22 mouse cellular contexts compared by ENCODE assay signal in genomic region chr10:61389020-61389419, GRCm38 (mm10). TPM values are rescaled to one million over a fixed set of nuclear protein-coding genes. Genes with fewer than 3 reads are reported as not detected.
A peak's percentile ranks its signal among the peaks of the same experiment; 100 is the strongest.
DNase-seq lines count a peak whose midpoint lies in the region; ATAC-seq lines count a peak whose summit lies in the region.
"Had no signal": no experiment of that assay in that cellular context is flagged by ENCODE, and none has a peak within 500 bp of the region (broad histone marks: within the 10 kb centered on the region; RNA-seq: fewer than 3 reads in every experiment).

No protein-coding gene starts in this region.

- peaks cover 9% of the 10 kb centered on the region; the same call in 1 of the 2 replicates for H3K27me3 ChIP-seq in hindbrain, embryonic 12.5 days
- H3K27me3 ChIP-seq in midbrain, embryonic 12.5 days, result peaks cover 24% of the 10 kb centered on the region
- no peaks in the 10 kb centered on the region for H3K27me3 ChIP-seq in neural tube, embryonic 14.5 days (ENCODE audit: control insufficient read depth, insufficient read depth, low read length)
- H3K27me3 ChIP-seq: heart, embryonic 13.5 days; limb, embryonic 13.5 days had no signal

- peaks cover 11% of the 10 kb centered on the region for H3K4me1 ChIP-seq in hindbrain, embryonic 12.5 days
- H3K4me1 ChIP-seq in midbrain, embryonic 12.5 days, result peaks cover 3% of the 10 kb centered on the region; the same call in 1 of the 2 replicates
- H3K4me1 ChIP-seq in neural tube, embryonic 14.5 days (ENCODE audit: control insufficient read depth, insufficient read depth, low read length), result peaks cover 5% of the 10 kb centered on the region
- H3K4me1 ChIP-seq: liver, embryonic 15.5 days had no signal

- H3K27ac ChIP-seq in hindbrain, embryonic 12.5 days, result no peak overlapping the region
- peak overlapping the region; percentile 11; the same call in 1 of the 2 replicates for H3K27ac ChIP-seq in midbrain, embryonic 12.5 days (replicated peaks)
- no peak overlapping the region for H3K27ac ChIP-seq in neural tube, embryonic 14.5 days (ENCODE audit: low read depth, low read length)
- H3K27ac ChIP-seq: forebrain, embryonic 12.5 days; kidney, postnatal 0 days; limb, embryonic 13.5 days; liver, embryonic 15.5 days; stomach, postnatal 0 days had no signal

- ATAC-seq in hindbrain, embryonic 12.5 days (ENCODE audit: low FRiP score), result peak; percentile 72
- no peak for ATAC-seq in midbrain, embryonic 12.5 days (ENCODE audit: low FRiP score, low read depth)
- ATAC-seq in neural tube, embryonic 14.5 days (ENCODE audit: low read depth), result peak; percentile 85; the same call in 1 of the 2 replicates
- ATAC-seq: activated CD4-positive, CD25-positive, alpha-beta regulatory T cell, adult 4 months; lung, postnatal 0 days had no signal

- WGBS in hindbrain, embryonic 12.5 days, result 34% methylated on average over 5 of the region's 5 CpGs
- 22% methylated on average over 5 of the region's 5 CpGs for WGBS in midbrain, embryonic 12.5 days
- 17% methylated on average over 5 of the region's 5 CpGs for WGBS in neural tube, embryonic 14.5 days

- intact Hi-C loops in left cerebral cortex, postnatal 4 days (cut with DNase I), result no loop called here
- intact Hi-C loops in left cerebral cortex, postnatal 14 days (cut with DNase I), result no loop called here

- H3K9me3 ChIP-seq in hindbrain, embryonic 12.5 days (replicated peaks), result no peaks in the 10 kb centered on the region
- H3K9me3 ChIP-seq in midbrain, embryonic 12.5 days, result no peaks in the 10 kb centered on the region
- no peaks in the 10 kb centered on the region for H3K9me3 ChIP-seq in neural tube, embryonic 14.5 days (ENCODE audit: control insufficient read depth, low read length)
- H3K9me3 ChIP-seq: forebrain, embryonic 12.5 days; heart, embryonic 13.5 days; limb, embryonic 13.5 days; liver, embryonic 15.5 days had no signal

- peak; percentile 71 for DNase-seq in left cerebral cortex, postnatal 4 days
- DNase-seq in left cerebral cortex, postnatal 14 days (ENCODE audit: low spot score in 2 of 2), result no peak
- DNase-seq in embryo, embryonic 9.5 days (ENCODE audit: extremely low spot score), result no peak
- DNase-seq in spleen, postnatal 14 days (ENCODE audit: low spot score in 2 of 2), result no peak
- DNase-seq: adrenal gland, postnatal 14 days; cerebellum, adult 9-10 months; embryo, embryonic 11 days; heart, postnatal 36 days; kidney, adult 11 months had no signal

- H3K4me2 ChIP-seq in hindbrain, embryonic 12.5 days (replicated peaks), result no peak overlapping the region
- no peak overlapping the region for H3K4me2 ChIP-seq in midbrain, embryonic 12.5 days (replicated peaks)
- no peak overlapping the region for H3K4me2 ChIP-seq in neural tube, embryonic 14.5 days (ENCODE audit: low read depth, low read length)
- H3K4me2 ChIP-seq: forebrain, embryonic 12.5 days; heart, embryonic 13.5 days; limb, embryonic 13.5 days; liver, embryonic 15.5 days had no signal

- no peak overlapping the region for H3K4me3 ChIP-seq in hindbrain, embryonic 12.5 days
- H3K4me3 ChIP-seq in midbrain, embryonic 12.5 days, result no peak overlapping the region
- H3K4me3 ChIP-seq in neural tube, embryonic 14.5 days (ENCODE audit: low read depth, low read length), result no peak overlapping the region
- H3K4me3 ChIP-seq: forebrain, embryonic 12.5 days; heart, embryonic 13.5 days; limb, embryonic 13.5 days; liver, embryonic 15.5 days had no signal

- H3K9ac ChIP-seq in hindbrain, embryonic 12.5 days, result no peak overlapping the region
- H3K9ac ChIP-seq in midbrain, embryonic 12.5 days (replicated peaks), result no peak overlapping the region
- no peak overlapping the region for H3K9ac ChIP-seq in neural tube, embryonic 14.5 days (replicated peaks; ENCODE audit: low read depth, low read length)
- H3K9ac ChIP-seq: forebrain, embryonic 12.5 days; heart, embryonic 13.5 days; limb, embryonic 13.5 days; liver, embryonic 15.5 days had no signal

- no peaks in the 10 kb centered on the region for H3K36me3 ChIP-seq in hindbrain, embryonic 12.5 days
- no peaks in the 10 kb centered on the region for H3K36me3 ChIP-seq in midbrain, embryonic 12.5 days
- H3K36me3 ChIP-seq in neural tube, embryonic 14.5 days (ENCODE audit: control insufficient read depth, insufficient read depth, low read length), result no peaks in the 10 kb centered on the region
- H3K36me3 ChIP-seq: forebrain, embryonic 12.5 days; heart, embryonic 13.5 days; limb, embryonic 13.5 days; liver, embryonic 15.5 days had no signal

RNA-seq across cellular contexts. Expression of gene Pald1, which starts 5.7 kb away (rescaled TPM):
- 10 to 100 TPM; 22.8 to 25.8 TPM for total RNA-seq in left cerebral cortex, postnatal 4 days (2021)
- 10 to 100 TPM; 15.0 to 15.1 TPM for total RNA-seq in left cerebral cortex, postnatal 14 days (2021)
- polyA plus RNA-seq in hindbrain, embryonic 12.5 days (2016; fragmentation: Nextera tagmentation; extraction: Ambion mirVana), result 34.5 and 39.3 TPM in 2 replicates
- 24.7 and 25.3 TPM in 2 replicates for polyA plus RNA-seq in midbrain, embryonic 12.5 days (2016; fragmentation: Nextera tagmentation; extraction: Ambion mirVana)
- polyA plus RNA-seq in neural tube, embryonic 14.5 days (2014; fragmentation: Nextera tagmentation; extraction: Ambion mirVana), result 19.0 and 25.5 TPM in 2 replicates
- total RNA-seq: megakaryocyte progenitor cell, adult 5-6 weeks had no signal
- polyA plus RNA-seq: activated CD4-positive, CD25-positive, alpha-beta regulatory T cell, adult 4 months had no signal

RNA-seq across cellular contexts. Expression of gene Nodal, which starts 28.8 kb away (rescaled TPM):
- total RNA-seq in left cerebral cortex, postnatal 4 days (2021), result under 1 TPM in 1 of 2 experiments, not detected in 1; 0.18 TPM
- total RNA-seq in left cerebral cortex, postnatal 14 days (2021), result under 1 TPM; 0.25 to 0.33 TPM
- 0.10 TPM in 1 of 2 replicates, not detected in the other for polyA plus RNA-seq in hindbrain, embryonic 12.5 days (2016; fragmentation: Nextera tagmentation; extraction: Ambion mirVana)
- polyA plus RNA-seq in midbrain, embryonic 12.5 days (2016; fragmentation: Nextera tagmentation; extraction: Ambion mirVana), result not detected in 2 replicates
- 0.12 and 0.13 TPM in 2 replicates for polyA plus RNA-seq in neural tube, embryonic 14.5 days (2014; fragmentation: Nextera tagmentation; extraction: Ambion mirVana)
- total RNA-seq: adrenal gland, postnatal 14 days; megakaryocyte progenitor cell, adult 5-6 weeks had no signal
- polyA plus RNA-seq: activated CD4-positive, CD25-positive, alpha-beta regulatory T cell, adult 4 months; C2C12; forebrain, embryonic 12.5 days; heart, embryonic 13.5 days; stomach, postnatal 0 days had no signal
